Mouse (Mus musculus): ENCODE data around the gene Zfp592. TPM values are rescaled to one million over a fixed set of nuclear protein-coding genes. Genes with fewer than 3 reads are reported as not detected.
A peak's percentile ranks its signal among the peaks of the same experiment; 100 is the strongest.
"Not testable (repeated sequence)": the region's sequence is repeated elsewhere in the genome, so short reads cannot be mapped to it uniquely, and the experiment has no call there.

The Zfp592 gene
- polyA plus RNA-seq, 1 experiment from 2014 or later = 13.2 TPM

DNA sequence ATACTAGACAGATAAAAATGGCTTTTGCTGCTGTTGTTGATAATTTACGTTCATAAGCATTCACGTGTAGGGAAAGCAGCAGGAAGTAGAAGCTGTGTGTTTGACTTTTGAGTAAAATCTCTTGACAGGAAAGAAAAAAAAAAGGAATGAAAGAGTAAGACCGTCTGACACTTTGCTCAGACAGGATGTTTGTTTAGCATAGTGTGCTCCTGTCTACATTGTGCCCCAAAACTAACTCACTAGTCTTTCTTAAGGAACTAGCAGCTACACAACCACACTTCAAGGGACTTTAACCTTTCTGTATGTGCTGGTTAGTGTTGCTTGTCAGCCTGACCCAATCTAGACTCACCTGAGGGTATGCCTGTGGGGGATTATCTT is 19.9 kb upstream of the Zfp592 start:
- H3K27me3 ChIP-seq (replicated peaks); H3K36me3 ChIP-seq (replicated peaks); ATAC-seq (replicated peaks); H3K4me2 ChIP-seq; H3K27ac ChIP-seq; H3K9me3 ChIP-seq; H3K9ac ChIP-seq; H3K4me3 ChIP-seq; H3K4me1 ChIP-seq: not testable (repeated sequence)
- 66% methylated on average over 3 of the region's 3 CpGs for WGBS

DNA sequence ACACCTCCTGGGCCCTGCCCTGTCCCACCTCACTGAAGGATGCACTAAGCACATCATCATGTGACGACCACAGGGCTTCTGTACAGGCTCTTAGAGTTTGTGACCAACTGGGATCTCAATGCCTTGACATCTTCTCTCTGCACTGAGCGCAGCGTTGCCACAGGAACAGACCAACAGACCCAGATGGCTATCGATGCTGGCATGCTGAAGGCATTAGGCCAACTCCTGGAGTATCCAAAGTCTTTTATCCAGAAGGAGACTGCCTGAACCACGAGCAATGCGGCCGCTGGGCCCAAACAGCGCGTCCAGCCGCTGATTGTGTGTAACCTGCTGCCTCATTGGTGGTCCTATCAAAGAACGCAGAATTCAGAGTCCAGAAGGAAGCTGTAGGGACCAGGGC is 12.9 kb upstream of the Zfp592 start:
- Histone ChIP-seq H3K9ac (no peak overlapping the region), H3K36me3 (replicated peaks) (no peaks in the 10 kb centered on the region), H3K4me2 (no peak overlapping the region), H3K27me3 (replicated peaks) (no peaks in the 10 kb centered on the region), H3K4me1 (no peaks in the 10 kb centered on the region), H3K4me3 (no peak overlapping the region), H3K27ac (no peak overlapping the region), H3K9me3 (no peaks in the 10 kb centered on the region)
- ATAC-seq (replicated peaks) = no peak
- WGBS = 88% methylated on average over 11 of the region's 11 CpGs

DNA sequence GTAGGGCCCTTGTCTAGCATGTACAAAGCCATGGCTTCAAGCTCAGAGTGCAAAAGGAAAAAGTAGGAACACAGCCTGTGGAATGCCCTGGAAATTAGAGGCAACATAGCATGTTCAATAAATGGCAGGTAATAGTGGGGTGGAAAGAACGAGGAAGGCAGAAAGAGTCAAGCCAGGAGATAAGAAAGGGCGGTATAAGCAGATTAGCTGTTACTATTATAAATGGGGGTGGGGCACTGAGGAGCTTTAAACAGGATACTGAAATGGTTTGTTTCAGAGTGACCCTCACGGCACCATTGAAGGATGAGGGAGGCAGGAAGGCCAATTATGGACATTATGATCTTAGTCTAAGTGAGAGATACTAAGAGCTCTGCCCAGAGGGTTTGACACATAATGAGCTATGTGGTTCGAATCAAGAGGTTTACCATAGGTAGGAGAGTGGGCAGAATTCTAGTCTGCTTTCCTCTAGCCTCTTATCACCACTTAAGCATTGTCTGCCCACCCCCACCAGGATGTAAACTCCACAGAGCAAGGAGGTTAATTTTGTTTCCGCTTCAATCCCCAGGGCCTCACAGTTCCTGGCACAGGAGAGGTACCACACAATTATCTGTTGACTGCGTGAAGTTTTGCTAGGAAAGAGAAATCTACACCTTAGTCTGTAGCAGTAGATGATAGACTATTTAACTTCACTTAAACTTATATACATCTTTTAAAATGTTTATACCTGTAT is 6.9 kb upstream of the Zfp592 start:
- no peaks in the 10 kb centered on the region for H3K27me3 ChIP-seq (replicated peaks)
- H3K4me2 ChIP-seq = no peak overlapping the region
- H3K27ac ChIP-seq = no peak overlapping the region
- no peak overlapping the region for H3K4me3 ChIP-seq
- no peaks in the 10 kb centered on the region for H3K36me3 ChIP-seq (replicated peaks)
- no peaks in the 10 kb centered on the region for H3K9me3 ChIP-seq
- H3K4me1 ChIP-seq = peaks cover 4% of the 10 kb centered on the region; the same call in 1 of the 2 replicates
- no peak for ATAC-seq (replicated peaks)
- no peak overlapping the region for H3K9ac ChIP-seq
- WGBS = 62% methylated on average over 6 of the region's 6 CpGs

DNA sequence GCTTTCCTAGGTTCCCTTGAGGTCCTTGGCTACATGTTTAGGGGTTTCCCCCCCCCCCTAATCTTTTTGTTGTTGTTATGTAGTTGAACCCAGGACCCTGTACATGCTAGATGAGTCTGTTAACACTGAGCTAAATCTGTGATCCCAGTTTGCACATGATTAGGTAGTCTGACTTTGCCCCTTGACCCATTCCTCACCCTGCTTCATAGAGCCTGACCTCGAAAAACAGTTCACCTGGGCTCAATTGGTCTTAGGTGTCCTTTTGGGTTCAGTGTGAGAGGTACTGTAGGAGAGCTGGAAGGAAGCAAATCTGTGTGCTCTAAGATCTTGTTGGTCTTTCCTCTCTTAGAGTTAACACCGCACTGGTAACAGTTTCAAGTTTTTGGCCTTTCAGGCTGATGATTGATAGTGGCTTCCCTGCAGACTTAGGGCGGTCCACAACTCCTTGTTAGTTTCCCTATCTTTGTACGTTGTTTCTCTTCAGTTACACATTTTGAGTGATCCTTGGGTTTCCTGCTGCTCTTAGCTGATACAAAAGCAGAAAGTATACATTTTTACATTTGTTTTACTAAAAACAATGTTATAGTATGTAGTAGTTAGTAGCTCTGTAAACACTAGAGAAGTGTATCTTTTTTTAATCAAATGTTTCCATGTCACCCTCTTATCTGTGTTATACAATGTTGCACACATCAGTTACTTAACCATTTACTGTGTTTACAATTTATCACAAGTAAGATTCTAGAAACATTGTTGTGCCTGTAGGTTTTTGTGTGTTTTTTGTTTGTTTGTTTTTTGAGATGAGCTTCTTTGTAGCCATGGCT is 5.5 kb upstream of the Zfp592 start:
- no peak for ATAC-seq (replicated peaks)
- WGBS = 85% methylated on average over 4 of the region's 4 CpGs
- no peaks in the 10 kb centered on the region for H3K9me3 ChIP-seq
- H3K4me3 ChIP-seq = no peak overlapping the region
- H3K27me3 ChIP-seq (replicated peaks) = no peaks in the 10 kb centered on the region
- H3K4me2 ChIP-seq = no peak overlapping the region
- no peaks in the 10 kb centered on the region for H3K36me3 ChIP-seq (replicated peaks)
- no peak overlapping the region for H3K27ac ChIP-seq
- peaks cover 15% of the 10 kb centered on the region for H3K4me1 ChIP-seq
- no peak overlapping the region for H3K9ac ChIP-seq

DNA sequence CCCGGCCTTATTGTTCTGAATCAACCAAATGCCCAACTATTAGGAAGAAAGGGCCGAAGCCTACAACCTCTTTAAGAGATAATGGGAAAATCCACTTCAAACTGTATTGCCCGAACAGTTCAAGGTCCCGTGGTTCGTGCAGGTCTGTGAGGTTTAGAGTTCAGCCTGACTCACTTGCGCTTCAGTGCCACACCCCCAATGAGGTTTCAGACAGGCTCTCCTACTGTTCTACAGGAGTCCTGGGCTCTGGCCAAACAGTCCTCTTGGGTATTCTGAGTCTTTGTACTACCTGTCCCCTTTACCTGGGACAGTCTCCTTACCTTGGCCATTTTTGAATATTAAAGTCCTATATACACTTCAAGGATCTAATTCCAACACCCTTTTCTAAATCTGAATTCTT is 3.2 kb upstream of the Zfp592 start:
- Histone ChIP-seq H3K27me3 (replicated peaks) (no peaks in the 10 kb centered on the region), H3K4me1 (peaks cover 24% of the 10 kb centered on the region), H3K9ac (no peak overlapping the region), H3K27ac (no peak overlapping the region), H3K9me3 (no peaks in the 10 kb centered on the region), H3K4me3 (no peak overlapping the region), H3K36me3 (replicated peaks) (no peaks in the 10 kb centered on the region), H3K4me2 (no peak overlapping the region)
- no peak for ATAC-seq (replicated peaks)
- whole genome bisulfite sequencing = 94% methylated on average over 6 of the region's 6 CpGs

DNA sequence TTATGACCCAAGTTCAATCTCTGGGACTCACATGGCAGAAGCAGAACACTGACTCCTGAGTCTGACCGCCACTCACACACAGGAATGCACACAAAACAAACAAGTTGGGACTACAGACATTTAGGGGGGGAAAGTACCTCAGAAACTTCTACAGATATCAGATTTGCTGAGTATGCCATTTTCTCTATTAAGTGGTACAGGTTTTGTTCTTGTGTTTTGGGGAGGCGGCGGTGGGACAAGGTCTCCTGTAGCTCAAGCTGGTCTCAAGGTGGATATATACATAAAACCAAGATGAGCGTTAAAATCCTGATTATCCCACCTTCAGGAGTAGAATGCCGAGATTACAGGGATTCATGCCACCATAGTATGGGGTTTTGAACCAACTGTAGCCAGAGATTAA is 1.9 kb upstream of the Zfp592 start:
- no peak for ATAC-seq (replicated peaks)
- no peaks in the 10 kb centered on the region for H3K27me3 ChIP-seq (replicated peaks)
- WGBS = 91% methylated on average over 5 of the region's 5 CpGs
- no peak overlapping the region for H3K9ac ChIP-seq
- H3K36me3 ChIP-seq (replicated peaks) = no peaks in the 10 kb centered on the region
- peaks cover 33% of the 10 kb centered on the region for H3K4me1 ChIP-seq
- H3K27ac ChIP-seq = no peak overlapping the region
- no peaks in the 10 kb centered on the region for H3K9me3 ChIP-seq
- H3K4me2 ChIP-seq = peak overlapping the region; percentile 78
- H3K4me3 ChIP-seq = no peak overlapping the region

DNA sequence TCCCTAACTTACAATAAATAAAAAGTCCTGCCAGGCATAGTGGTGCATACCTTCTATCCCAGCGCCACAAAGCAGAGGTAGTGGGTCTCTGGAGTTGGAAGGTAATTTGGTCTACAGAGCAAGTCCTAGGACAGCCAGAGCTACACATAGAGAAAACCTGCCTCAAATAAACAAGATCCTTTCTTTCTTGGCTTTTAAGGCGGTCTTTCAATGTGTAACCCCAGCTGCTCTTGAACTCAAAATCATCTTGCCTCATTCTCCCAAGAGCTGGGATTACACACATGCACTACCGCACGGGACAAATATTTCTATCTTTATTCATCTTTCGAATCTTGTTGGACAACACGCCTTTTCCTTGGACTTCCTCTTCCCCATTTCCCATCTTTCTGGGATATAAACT is 1.4 kb upstream of the Zfp592 start:
- Histone ChIP-seq H3K36me3 (replicated peaks) (no peaks in the 10 kb centered on the region), H3K4me2 (peak overlapping the region; percentile 78), H3K4me1 (peaks cover 36% of the 10 kb centered on the region), H3K27me3 (replicated peaks) (no peaks in the 10 kb centered on the region), H3K9ac (peak overlapping the region; percentile 97), H3K9me3 (no peaks in the 10 kb centered on the region), H3K4me3 (peak overlapping the region; percentile 90), H3K27ac (peak overlapping the region; percentile 95; the same call in 1 of the 2 replicates)
- no peak for ATAC-seq (replicated peaks)
- 78% methylated on average over 6 of the region's 6 CpGs for WGBS

DNA sequence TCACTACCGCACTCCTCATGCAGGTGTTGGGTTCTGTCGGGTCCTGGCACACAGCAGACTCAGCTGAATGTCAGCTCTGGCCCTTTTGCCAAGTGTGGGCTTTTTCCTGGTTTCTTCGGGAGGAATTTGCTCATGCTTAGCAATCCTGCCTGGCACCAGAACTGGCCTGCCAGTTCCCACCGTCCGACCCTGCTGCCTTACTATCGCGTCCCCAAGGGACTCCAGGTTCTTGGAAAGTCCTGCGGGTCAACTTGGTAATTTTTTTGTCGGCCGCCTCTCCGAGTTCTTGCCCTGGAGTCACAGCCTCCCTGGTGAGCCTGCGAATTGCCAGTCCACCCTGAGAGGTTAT is 876 bp upstream of the Zfp592 start:
- peak; percentile 2; the same call in 1 of the 2 replicates for ATAC-seq (replicated peaks)
- peak overlapping the region; percentile 90 for H3K4me3 ChIP-seq
- WGBS = 2% methylated on average over 12 of the region's 12 CpGs
- H3K27me3 ChIP-seq (replicated peaks) = no peaks in the 10 kb centered on the region
- no peaks in the 10 kb centered on the region for H3K9me3 ChIP-seq
- peaks cover 36% of the 10 kb centered on the region for H3K4me1 ChIP-seq
- H3K36me3 ChIP-seq (replicated peaks) = no peaks in the 10 kb centered on the region
- peak overlapping the region; percentile 97 for H3K9ac ChIP-seq
- peak overlapping the region; percentile 95 for H3K27ac ChIP-seq
- peak overlapping the region; percentile 78 for H3K4me2 ChIP-seq

DNA sequence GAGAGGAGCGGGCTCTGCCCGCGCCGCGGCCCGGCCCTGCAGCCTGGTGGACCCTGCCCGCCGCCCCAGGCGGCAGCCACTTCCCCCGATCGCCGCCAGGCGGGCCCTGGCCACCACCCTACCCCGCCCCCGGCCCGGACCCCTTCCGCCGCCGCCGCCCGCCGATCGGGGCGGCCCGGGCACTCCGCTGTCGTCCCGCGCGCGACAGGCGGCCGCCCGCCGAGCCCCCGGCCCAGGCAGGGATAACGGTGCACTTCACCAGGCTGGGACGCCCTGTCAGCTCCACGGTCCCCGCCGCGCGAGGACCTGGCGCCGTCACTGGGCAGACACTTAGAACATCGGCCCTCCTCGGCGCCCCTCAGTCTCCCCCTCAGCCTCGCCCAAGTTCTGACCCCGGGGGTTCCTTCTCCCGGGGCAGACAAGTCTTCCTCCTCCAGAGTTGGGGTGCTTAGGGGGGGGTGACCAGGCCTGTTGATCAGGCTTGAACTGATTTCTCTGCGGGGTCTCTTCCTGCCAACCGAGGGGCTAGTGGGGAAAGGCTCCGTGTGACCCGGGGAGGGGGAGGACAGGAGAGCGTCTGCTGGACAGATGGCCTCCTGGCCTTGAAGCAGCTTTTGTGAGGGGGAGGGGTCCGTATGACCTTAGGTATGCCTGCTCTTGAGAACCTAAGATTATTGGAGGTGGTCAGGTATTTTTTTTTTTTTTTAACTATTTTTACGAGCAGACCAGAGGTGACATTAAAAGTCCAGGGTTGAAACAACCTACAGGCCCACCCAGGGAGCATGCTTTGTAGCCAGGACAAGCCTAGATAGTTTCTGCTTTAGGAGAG is 567 bp downstream of the Zfp592 start:
- Histone ChIP-seq H3K4me1 (peaks cover 36% of the 10 kb centered on the region), H3K9me3 (no peaks in the 10 kb centered on the region), H3K27ac (peak overlapping the region; percentile 95), H3K9ac (peak overlapping the region; percentile 97), H3K36me3 (replicated peaks) (no peaks in the 10 kb centered on the region), H3K4me2 (peak overlapping the region; percentile 78), H3K4me3 (peak overlapping the region; percentile 90), H3K27me3 (replicated peaks) (no peaks in the 10 kb centered on the region)
- under 1% methylated on average over 39 of the region's 58 CpGs for WGBS
- ATAC-seq (replicated peaks) = peak; percentile 82

DNA sequence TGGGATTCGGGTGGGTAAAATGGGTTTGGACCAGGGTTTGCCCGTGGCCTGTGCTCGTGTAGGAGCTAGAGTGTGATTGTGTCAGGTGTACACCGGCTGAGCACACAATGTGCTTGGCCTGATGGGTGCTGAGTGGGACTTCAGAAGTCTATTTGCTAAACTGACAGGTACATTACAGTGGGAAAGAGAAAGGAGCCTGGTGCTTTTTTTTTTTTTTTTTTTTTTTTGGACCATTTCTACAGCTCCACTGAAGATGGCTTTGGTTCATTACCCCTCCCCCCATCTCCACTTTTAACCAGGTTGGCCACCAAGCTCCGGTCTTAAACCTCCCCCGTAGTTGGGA is 1.2 kb downstream of the Zfp592 start:
- Histone ChIP-seq H3K4me2 (peak overlapping the region; percentile 78), H3K9ac (peak overlapping the region; percentile 97; the same call in 1 of the 2 replicates), H3K9me3 (no peaks in the 10 kb centered on the region), H3K4me3 (peak overlapping the region; percentile 90), H3K36me3 (replicated peaks) (no peaks in the 10 kb centered on the region), H3K27me3 (replicated peaks) (no peaks in the 10 kb centered on the region), H3K4me1 (peaks cover 36% of the 10 kb centered on the region), H3K27ac (peak overlapping the region; percentile 95; the same call in 1 of the 2 replicates)
- WGBS = 31% methylated on average over 6 of the region's 6 CpGs
- no peak for ATAC-seq (replicated peaks)

DNA sequence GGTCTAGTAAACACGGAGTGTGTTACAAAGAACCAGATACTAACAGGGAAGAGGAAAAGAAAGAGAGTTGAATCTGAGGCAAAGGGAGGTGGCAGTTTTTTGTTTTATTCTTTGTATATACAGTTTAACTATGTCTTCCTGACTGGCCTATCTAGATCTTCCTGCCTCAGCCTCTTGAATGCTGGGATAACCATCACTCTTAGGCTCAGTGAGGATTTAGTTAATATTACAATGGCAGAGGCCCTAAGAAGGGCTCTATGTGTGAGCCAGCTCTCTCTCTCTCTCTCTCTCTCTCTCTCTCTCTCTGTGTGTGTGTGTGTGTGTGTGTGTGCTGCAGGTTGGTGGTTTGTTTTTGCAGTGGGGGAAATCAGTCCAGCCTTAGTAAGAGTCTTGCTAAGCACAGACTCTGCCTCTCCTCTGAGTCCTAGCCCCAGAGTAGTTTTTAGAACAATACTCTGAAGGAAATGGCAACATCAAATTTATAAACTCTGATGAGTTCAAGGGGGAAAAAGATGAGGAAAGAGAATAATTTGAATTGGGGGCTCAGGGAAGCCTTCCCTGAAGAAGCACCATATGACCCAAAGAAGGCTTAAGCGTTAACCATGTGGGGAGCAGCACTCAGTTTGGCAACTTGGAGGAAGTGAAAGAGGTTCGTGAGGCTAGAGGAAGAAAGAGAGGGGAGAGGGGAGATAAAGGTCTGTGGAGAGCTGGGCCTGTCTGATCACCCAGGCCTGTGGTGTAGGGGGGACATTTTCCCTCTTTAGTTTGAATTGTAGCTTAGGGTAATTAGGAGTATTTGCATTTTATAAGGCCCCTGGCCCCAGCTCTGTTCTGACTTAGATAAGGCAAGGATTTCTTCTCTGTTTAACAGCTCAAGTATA is 2.0 kb downstream of the Zfp592 start:
- Histone ChIP-seq H3K4me2 (peak overlapping the region; percentile 78; the same call in 1 of the 2 replicates), H3K36me3 (replicated peaks) (no peaks in the 10 kb centered on the region), H3K4me3 (no peak overlapping the region), H3K27ac (no peak overlapping the region), H3K4me1 (peaks cover 36% of the 10 kb centered on the region), H3K9ac (no peak overlapping the region), H3K9me3 (no peaks in the 10 kb centered on the region), H3K27me3 (replicated peaks) (no peaks in the 10 kb centered on the region)
- 72% methylated on average over 3 of the region's 3 CpGs for WGBS
- no peak for ATAC-seq (replicated peaks)
